Mouse (Mus musculus): Measurements from ENCODE around the gene Sp2.

DNA sequence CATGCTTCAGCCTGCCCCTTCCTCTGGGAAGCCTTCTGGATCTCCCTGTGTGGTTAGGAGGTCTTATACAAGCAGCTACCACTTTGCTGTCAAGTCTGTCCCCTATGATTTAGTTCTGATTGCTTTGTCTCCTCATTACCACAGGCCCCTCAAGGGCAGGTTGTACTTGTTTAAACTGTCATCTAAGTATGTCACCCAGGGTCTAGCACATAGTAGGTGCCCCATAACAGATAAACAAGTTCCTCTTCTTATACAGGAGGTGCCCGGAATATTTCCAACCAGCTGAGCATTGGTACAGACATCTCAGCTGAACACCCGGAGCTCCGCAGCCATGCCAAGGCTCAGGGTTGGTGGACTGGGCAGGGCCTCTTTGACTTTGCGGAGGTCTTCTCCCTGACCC is 49.7 kb upstream of the Sp2 start:
- no peak for TF ChIP-seq GATA1 (IDR thresholded peaks at IDR 0.05; ENCODE audit: low read length)
- no peak for TF ChIP-seq TAL1 (IDR thresholded peaks at IDR 0.05; ENCODE audit: low read length)

All from erythroblast, embryonic 14.5 days (primary cell).